15 mouse cellular contexts compared by ENCODE assay signal in the genomic region with DNA sequence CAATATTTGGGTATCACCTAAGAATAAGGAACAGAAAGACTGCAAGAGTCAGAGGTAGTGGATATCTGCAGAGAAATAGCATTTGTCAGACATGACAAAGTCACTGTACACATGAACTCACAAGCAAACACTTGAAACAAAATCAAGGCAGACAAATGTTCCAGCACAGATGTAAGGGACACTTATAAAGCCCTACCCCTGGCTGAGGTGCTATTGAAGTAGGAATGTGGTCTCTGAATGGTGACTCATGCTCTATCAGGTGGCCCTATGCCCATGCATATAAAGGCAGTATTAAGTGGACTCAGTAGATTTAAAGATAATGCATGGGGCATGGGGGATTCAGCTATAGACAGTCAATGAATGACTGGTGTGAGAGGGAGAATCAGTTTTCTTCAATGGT.
"Had no signal": no experiment of that assay in that cellular context is flagged by ENCODE, and none has a peak within 500 bp of the region (broad histone marks: within the 10 kb centered on the region; RNA-seq: fewer than 3 reads in every experiment).

No protein-coding gene starts in this region.

- H3K4me1 ChIP-seq: neural tube, embryonic 15.5 days; stomach, embryonic 15.5 days had no signal

- H3K9ac ChIP-seq: neural tube, embryonic 15.5 days; stomach, embryonic 15.5 days had no signal

- DNase-seq: retina, postnatal 1 day; right cerebral cortex, adult 18-20 months; right cerebral cortex, postnatal 14 days; right cerebral cortex, postnatal 25 days; right cerebral cortex, postnatal 4 days; spleen, adult 18-20 months; thymus, adult 18-20 months; thymus, adult 2 months; thymus, postnatal 14 days; thymus, postnatal 25 days; thymus, postnatal 36 days; thymus, postnatal 4 days had no signal

- H3K27me3 ChIP-seq: neural tube, embryonic 15.5 days; stomach, embryonic 15.5 days had no signal

- H3K4me3 ChIP-seq: neural tube, embryonic 15.5 days; stomach, embryonic 15.5 days had no signal

- H3K4me2 ChIP-seq: neural tube, embryonic 15.5 days; stomach, embryonic 15.5 days had no signal

- H3K27ac ChIP-seq: neural tube, embryonic 15.5 days; stomach, embryonic 15.5 days; stomach, postnatal 0 days had no signal

- H3K9me3 ChIP-seq: neural tube, embryonic 15.5 days; stomach, embryonic 15.5 days had no signal

- H3K36me3 ChIP-seq: neural tube, embryonic 15.5 days; stomach, embryonic 15.5 days had no signal
